Mouse (Mus musculus) liver, embryonic 14.5 days (tissue): ENCODE data around the gene Kcnma1. TPM values are rescaled to one million over a fixed set of nuclear protein-coding genes. Genes with fewer than 3 reads are reported as not detected.

Source experiments
- ATAC-seq: fragments of 200-750 bp; cut with Nextera tagmentation; 2 replicates; pipeline ENCODE4 v1.8.0; 2017; ENCODE audit warnings: moderate number of reproducible peaks, mild to moderate bottlenecking, moderate library complexity; ENCODE audit not compliant: insufficient read depth
- DNase-seq, 3 experiments: peaks; one replicate each; pipeline ENCODE4 v3.0.0-alpha.2; 2012 to 2013; ENCODE audit warnings: low read depth in 3 of 3, low spot score in 3 of 3
- H3K27ac ChIP-seq: fragments of 300-500 bp; sonication (generic); 2 replicates; pipeline ENCODE4 v1.5.1; 2014; ENCODE audit warnings: moderate library complexity, mild to moderate bottlenecking, control low read depth, inconsistent platforms
- H3K27me3 ChIP-seq: fragments of 300-500 bp; sonication (generic); 2 replicates; pipeline ENCODE4 v1.6.1; 2014; ENCODE audit warnings: mild to moderate bottlenecking, low read length, moderate library complexity; ENCODE audit not compliant: control insufficient read depth, insufficient read depth
- H3K36me3 ChIP-seq: fragments of 300-500 bp; sonication (generic); replicated peaks from 2 replicates; pipeline ENCODE4 v1.6.1; 2014; ENCODE audit warnings: low read depth; ENCODE audit not compliant: control insufficient read depth, insufficient read depth
- H3K4me1 ChIP-seq, 2 experiments: fragments of 200-500 bp in 1 of 2; fragments of 300-500 bp in 1 of 2; sonication (generic) in 1 of 2; replicated peaks; 2 replicates each; pipeline ENCODE4 v1.6.1; 2012 to 2014; ENCODE audit warnings: antibody characterized with exemption in 1 of 2, inconsistent platforms in 1 of 2, low read length in 1 of 2; ENCODE audit not compliant: control insufficient read depth in 2 of 2, insufficient read depth in 2 of 2
- H3K4me2 ChIP-seq: fragments of 300-500 bp; sonication (generic); 2 replicates; pipeline ENCODE4 v1.6.1; 2014; ENCODE audit warnings: low read depth, mild to moderate bottlenecking, control low read depth, moderate library complexity
- H3K4me3 ChIP-seq, 2 experiments: fragments of 200-500 bp in 1 of 2; fragments of 300-500 bp in 1 of 2; sonication (generic) in 1 of 2; 2 replicates each; pipeline ENCODE4 v1.5.1; 2012 to 2014; ENCODE audit warnings: low read depth in 2 of 2, low read length in 2 of 2, mild to moderate bottlenecking in 2 of 2, control low read depth in 1 of 2, inconsistent platforms in 1 of 2, moderate library complexity in 1 of 2; ENCODE audit not compliant: insufficient read depth in 1 of 2
- H3K9ac ChIP-seq: fragments of 300-500 bp; sonication (generic); replicated peaks from 2 replicates; pipeline ENCODE4 v1.6.1; 2014; ENCODE audit warnings: mild to moderate bottlenecking, control low read depth, moderate library complexity
- H3K9me3 ChIP-seq: fragments of 300-500 bp; sonication (generic); 2 replicates; pipeline ENCODE4 v1.6.1; 2016; ENCODE audit warnings: low read length, mixed read lengths; ENCODE audit not compliant: control insufficient read depth
- CTCF ChIP-seq: IDR thresholded peaks from 2 replicates; pipeline ENCODE4 v1.5.1; 2016; ENCODE audit warnings: antibody characterized with exemption, low read depth, control low read depth
- EP300 ChIP-seq: IDR thresholded peaks from 2 replicates; pipeline ENCODE4 v1.6.1; 2016; ENCODE audit warnings: antibody characterized with exemption, low read depth
- WGBS: fragments of 180-500 bp; shearing (Covaris S2); extraction: QIAGEN DNeasy Blood & Tissue Kit; methylation state at CpG from one replicate; pipeline ENCODE4 v1.1.7; 2014; ENCODE audit not compliant: insufficient replicate concordance; 5-methylcytosine and 5-hydroxymethylcytosine counted together
- polyA plus RNA-seq, 2 experiments: library from polyadenylated mRNA; depleted of rRNA in 1 of 2; stranded (reverse) in 1 of 2; unstranded in 1 of 2; fragments of >200 nt; fragmentation: Nextera tagmentation in 1 of 2; extraction: Ambion mirVana in 1 of 2; gene quantifications; 2 replicates each; pipeline versions ENCODE4 v1.2.1 to v1.2.3; 2012 to 2014

Gene Kcnma1
- polyA plus RNA-seq, 2 experiments, result 0.03 TPM; not detected in 1

DNA sequence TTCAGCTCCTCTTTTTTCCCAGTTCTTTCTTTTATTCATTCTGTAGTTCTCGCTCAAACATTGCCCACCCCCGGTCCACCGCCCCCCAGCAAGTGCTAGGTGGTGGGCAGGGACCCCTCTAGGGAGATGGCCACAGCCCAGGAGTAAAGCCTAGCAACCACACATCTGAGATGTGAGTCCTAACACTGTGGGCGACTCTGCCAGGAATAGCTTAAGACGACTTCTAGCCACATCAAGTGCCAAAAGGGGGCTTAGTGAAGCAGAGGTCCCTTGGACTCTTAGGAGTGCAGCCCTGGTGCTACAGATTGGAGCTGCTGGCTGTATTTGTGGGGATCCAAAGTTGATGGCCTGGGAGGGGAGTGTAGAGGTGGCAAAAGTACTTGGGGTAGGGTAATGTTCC, 11.6 kb downstream of the Kcnma1 start:
- H3K9me3 ChIP-seq, result no peaks in the 10 kb centered on the region
- WGBS, result 37% methylated on average over 5 of the region's 5 CpGs
- H3K4me3 ChIP-seq, result no peak overlapping the region
- H3K4me1 ChIP-seq, result no peaks in the 10 kb centered on the region
- H3K4me2 ChIP-seq, result no peak overlapping the region
- no peak for TF ChIP-seq CTCF
- TF ChIP-seq EP300, result no peak
- H3K27me3 ChIP-seq, result peaks cover 41% of the 10 kb centered on the region
- DNase-seq (no peak), ATAC-seq (no peak)
- H3K36me3 ChIP-seq, result no peaks in the 10 kb centered on the region
- no peak overlapping the region for H3K9ac ChIP-seq
- H3K27ac ChIP-seq, result no peak overlapping the region

DNA sequence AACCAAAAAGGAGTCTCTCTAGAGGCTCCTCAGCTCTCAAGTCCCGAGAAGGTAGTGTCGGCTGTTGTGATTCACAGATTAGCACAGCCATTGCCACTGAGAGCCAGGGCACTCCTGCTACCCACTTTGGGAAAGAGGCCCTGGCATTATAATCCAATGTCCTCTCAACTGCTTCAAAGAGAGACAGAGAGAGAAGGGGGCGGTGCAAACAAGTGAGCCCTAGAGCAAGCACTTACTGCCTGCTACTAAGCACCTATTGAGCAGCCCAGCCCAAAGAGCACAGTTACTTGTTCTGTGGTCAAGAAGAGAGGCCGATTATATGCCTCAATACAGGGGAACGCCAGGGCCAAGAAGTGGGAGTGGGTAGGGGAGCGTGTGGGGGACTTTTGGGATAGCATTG, 16.4 kb downstream of the Kcnma1 start:
- 54% methylated on average over 6 of the region's 6 CpGs for WGBS
- Histone ChIP-seq H3K36me3 (no peaks in the 10 kb centered on the region), H3K27ac (no peak overlapping the region), H3K9ac (no peak overlapping the region), H3K4me3 (no peak overlapping the region), H3K9me3 (no peaks in the 10 kb centered on the region), H3K27me3 (peaks cover 7% of the 10 kb centered on the region), H3K4me1 (no peaks in the 10 kb centered on the region), H3K4me2 (no peak overlapping the region)
- no peak for DNase-seq
- ATAC-seq, result no peak
- TF ChIP-seq EP300 (no peak), CTCF (no peak)

DNA sequence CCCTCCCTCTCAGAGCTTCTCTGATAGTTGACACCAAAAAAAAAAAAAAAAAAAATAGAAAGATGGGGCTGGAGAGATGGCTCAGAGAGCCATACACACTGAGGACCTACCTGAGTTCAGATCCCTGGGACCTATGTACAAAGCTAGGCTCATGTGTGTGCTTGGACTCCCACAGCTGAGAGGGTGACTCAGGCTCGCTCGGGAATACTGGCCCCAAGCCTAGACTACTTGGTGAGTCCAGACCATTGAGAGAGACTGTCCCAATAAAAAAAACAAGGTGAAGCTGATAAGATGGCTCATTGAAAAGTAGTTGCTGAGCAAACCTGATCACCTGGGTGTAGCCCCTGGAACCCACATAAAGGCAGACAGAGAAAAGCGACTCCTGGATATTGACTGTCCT, 18.5 kb downstream of the Kcnma1 start:
- no peak overlapping the region for H3K4me2 ChIP-seq
- WGBS, result 58% methylated on average over 3 of the region's 3 CpGs
- no peak overlapping the region for H3K9ac ChIP-seq
- no peaks in the 10 kb centered on the region for H3K4me1 ChIP-seq
- H3K27ac ChIP-seq, result no peak overlapping the region
- TF ChIP-seq EP300 (no peak), CTCF (no peak)
- H3K9me3 ChIP-seq, result no peaks in the 10 kb centered on the region
- no peaks in the 10 kb centered on the region for H3K36me3 ChIP-seq
- H3K4me3 ChIP-seq, result no peak overlapping the region
- DNase-seq (no peak), ATAC-seq (no peak)
- no peaks in the 10 kb centered on the region for H3K27me3 ChIP-seq

DNA sequence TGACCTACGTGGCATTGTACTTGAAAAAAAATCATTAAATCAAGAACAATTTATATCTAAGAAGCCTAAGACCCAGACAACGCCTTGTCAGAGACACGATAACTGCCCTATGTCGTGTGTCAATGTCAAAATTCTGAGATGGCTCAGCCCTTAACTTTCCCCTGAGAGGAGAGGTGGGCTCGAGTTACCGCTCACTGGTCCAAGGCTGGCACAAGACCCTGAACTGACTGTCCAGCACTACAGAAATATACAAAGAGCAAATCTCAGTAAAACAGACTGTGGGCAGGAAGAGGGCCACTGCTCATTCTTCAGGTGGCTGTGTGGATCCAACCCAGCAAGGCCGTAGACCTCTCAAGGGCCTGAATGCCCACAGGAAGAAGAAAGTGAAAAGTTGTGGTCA, 23.4 kb downstream of the Kcnma1 start:
- Histone ChIP-seq H3K4me3 (no peak overlapping the region), H3K36me3 (no peaks in the 10 kb centered on the region), H3K9me3 (no peaks in the 10 kb centered on the region), H3K4me1 (no peaks in the 10 kb centered on the region), H3K4me2 (no peak overlapping the region), H3K27ac (no peak overlapping the region), H3K9ac (no peak overlapping the region), H3K27me3 (no peaks in the 10 kb centered on the region)
- ATAC-seq, result no peak
- TF ChIP-seq EP300 (no peak), CTCF (no peak)
- DNase-seq, result no peak
- 58% methylated on average over 7 of the region's 7 CpGs for WGBS

DNA sequence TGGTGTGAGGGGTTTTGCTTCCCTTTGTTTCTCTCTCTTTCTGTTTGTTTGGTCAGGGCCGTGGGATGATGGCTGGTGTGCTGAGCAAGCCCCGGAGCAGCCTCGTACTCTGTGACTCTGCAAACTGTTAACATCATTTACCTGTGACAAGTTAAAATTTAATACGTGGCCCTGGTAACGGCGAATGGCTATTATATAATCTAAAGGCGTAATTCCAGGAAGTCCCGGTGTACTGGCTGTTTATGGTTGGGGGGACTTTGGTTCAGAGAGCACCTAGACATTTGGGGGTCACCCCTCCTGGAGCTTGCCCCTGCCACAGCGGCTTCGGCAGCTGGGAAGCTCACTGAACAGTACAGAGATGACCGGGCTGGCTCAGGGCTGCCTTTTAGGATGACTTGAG, 24.6 kb downstream of the Kcnma1 start:
- ATAC-seq (no peak), DNase-seq (no peak)
- H3K36me3 ChIP-seq, result no peaks in the 10 kb centered on the region
- H3K9ac ChIP-seq, result no peak overlapping the region
- no peak overlapping the region for H3K4me3 ChIP-seq
- no peaks in the 10 kb centered on the region for H3K9me3 ChIP-seq
- 65% methylated on average over 11 of the region's 11 CpGs for WGBS
- TF ChIP-seq CTCF, result no peak
- TF ChIP-seq EP300, result no peak
- no peaks in the 10 kb centered on the region for H3K27me3 ChIP-seq
- no peak overlapping the region for H3K4me2 ChIP-seq
- H3K4me1 ChIP-seq, result no peaks in the 10 kb centered on the region
- no peak overlapping the region for H3K27ac ChIP-seq
